Mouse (Mus musculus) T-helper 1 cell (primary cell): Measurements from ENCODE around the gene Raver1.
"Not testable (repeated sequence)": the region's sequence is repeated elsewhere in the genome, so short reads cannot be mapped to it uniquely, and the experiment has no call there.

Experiments used
- in situ Hi-C: fragments of 300-600 bp; cut with MboI, MseI; formaldehyde crosslinking; loops from one replicate; pipeline ENCODE4 v1.15.1; 2025; ENCODE audit warnings: high pct_unique_total_duplicates

The Raver1 gene

GRCm38 (mm10) chr9:21105760-21106564 lies 14.2 kb upstream of the Raver1 start:
- in situ Hi-C loops = no loop called here

DNA sequence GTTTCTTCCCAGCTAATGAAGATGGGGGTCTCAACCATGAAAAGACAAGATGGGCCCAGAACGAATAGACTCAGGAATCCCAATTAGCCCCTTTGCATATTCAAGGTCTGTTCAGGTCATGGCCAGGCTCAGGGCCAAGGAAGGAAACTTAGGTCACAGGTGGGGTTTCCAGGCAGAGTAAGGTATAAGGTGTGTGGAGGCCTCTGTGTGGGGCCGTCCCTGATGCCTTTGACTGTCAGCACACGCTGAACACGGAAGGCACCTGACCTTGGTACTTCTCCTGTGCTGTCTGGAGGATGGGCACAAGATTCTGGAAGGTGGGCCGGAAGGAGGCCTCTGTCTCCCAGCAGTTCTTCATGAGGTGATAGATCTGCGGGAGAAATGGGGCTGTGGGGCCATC lies 13.0 kb upstream of the Raver1 start:
- in situ Hi-C loops = no loop called here

GRCm38 (mm10) chr9:21102076-21102475 lies 10.3 kb upstream of the Raver1 start:
- in situ Hi-C loops = no loop called here

DNA sequence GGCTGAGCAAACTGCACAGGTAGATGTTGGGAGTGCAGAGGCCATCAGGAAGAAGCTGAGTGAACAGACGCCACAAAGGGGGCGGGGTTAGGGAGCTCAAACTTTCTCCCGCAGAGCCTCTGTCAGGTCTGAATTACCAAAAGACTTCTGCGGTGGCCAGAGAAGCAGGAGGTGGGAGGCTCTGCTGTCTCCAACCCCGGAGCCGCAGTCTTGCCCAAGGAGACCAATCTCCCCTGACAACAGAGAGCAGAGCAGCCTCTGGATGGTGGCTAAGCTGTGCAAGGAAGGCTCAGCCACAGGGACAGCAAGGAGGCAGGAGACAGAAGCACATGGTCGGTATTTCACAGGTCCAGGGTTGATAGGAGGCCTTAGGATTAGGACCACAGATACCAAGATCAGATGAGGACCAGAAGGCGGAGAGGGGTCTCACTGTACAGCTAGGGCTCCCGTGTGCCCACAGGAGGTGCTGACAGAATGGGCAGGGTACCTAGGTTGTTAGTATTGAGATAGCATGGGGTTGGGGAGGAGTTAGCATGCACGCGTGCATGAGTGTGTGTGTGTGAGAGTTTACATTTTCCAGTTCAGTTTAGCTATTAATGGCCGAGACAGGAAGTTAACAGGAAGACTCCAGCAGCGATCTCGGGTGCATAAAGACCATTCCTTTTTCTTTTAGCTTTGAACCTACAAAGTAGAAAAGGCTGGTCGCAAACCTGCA lies 8.8 kb upstream of the Raver1 start:
- in situ Hi-C loops = no loop called here

DNA sequence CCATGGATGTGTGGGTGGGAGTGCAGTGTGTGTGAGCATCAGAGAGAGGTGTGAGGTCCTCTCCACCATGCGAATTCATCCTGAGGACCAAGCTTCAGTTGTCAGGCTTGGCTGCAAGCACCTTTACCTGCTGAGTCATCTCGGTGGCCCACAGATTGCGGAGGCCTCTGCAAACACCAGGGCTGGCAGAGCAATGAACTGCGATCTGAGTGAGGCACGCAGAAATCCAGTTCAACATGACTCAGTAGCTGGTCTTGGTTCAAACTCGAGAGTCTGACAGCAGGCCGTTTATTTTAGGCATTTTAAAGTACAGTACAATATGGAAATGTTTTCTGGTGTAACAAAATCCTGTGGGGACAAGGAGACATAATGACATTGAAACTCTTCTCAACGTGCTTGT lies 6.0 kb upstream of the Raver1 start:
- in situ Hi-C loops = no loop called here

DNA sequence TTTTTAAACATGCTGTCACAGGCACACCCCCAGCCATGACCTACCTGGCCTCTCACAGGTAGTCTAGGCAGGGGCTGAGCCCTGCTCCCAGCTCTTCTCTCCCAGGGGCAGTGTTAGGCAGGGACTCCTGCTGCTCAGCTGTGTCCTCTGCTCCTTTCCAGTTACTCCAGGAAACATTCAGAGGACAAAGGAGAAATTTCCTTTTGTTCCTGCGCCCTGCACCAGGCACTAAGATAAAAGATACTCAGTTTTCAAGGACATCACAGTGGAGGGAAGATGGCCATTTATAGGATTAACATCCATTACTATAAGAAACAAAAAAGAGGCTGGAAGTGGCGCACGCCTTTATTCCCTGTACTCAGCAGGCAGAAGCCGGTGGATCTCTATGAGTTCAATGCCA lies 4.2 kb upstream of the Raver1 start:
- in situ Hi-C loops = no loop called here

- in situ Hi-C loops = no loop called here
Observed at GRCm38 (mm10) chr9:21093423-21093822, 1.6 kb upstream of the Raver1 start.

DNA sequence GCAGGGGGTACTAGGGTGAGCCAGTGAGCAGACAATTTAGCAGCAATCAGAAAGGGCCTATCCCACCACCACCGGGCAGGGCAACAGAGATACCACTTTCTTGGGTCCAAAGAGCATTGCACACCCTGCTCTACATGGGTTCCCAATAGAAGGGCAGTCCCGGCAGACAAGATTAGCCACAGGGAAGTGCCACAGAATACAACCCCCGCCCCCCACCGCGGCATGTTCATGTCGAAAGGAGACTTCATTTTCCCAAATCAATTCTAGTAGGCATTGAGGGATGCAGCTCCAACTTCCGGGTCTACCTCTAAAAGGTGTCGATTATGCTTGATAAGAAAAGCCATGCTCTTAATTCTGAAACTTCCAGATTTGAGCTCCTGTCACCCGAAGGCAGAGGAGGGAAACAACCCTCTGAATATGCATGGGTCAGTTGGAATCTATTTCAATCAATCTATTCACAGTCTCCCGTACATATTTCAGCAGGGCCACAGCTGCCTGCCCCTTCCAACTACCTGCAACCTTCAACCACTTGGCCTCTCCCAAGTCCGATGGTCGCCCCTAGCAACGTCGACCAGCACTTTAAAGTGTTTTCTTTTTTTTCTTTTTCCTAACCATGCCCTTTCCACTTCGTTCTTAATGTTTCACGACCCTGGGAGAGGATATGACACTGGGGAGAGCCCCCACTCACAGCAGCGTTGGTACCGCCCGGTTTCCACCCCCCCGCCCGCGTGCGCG lies 669 bp downstream of the Raver1 start:
- in situ Hi-C loops = no loop called here

DNA sequence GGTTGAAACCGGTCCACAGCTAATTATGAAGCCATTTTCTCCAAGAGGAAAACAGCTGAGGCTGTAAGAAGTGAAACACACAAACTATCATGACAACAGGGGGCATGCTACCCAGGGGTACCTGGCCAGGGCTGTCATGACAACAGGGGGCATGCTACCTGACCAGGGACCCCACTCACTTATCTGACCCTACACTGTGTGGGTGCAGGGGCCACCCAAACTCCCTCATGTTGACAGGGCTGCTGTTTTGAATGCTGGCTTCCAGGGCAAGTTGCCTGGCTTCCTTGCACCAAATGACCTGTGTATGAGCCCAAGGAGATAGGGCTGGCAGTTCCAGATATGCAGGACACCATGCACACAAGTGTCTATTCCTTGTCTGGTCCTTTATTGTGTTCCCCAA lies 1.3 kb downstream of the Raver1 start:
- in situ Hi-C loops = no loop called here

GRCm38 (mm10) chr9:21083324-21083723 lies 8.5 kb downstream of the Raver1 start:
- in situ Hi-C loops = no loop called here

DNA sequence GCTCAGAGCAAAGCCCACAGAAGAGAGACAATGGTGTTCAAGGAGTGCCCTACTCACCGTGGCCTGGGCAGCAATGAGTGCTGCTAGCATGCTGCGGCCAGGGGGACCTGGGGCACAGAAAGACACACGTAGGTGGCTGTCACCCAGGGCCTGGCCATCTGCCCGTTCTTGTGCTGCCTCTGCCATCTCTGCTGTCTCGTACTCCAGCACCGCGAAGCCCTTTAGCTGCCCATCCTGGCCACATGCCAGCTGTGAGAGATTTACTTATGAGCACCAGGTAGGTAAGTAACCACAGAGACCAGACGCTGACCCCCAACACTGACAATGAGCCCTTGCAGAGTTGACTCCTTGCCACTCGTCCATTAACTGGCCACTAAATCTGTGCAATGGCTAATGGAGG lies 10.7 kb downstream of the Raver1 start:
- in situ Hi-C loops = no loop called here

DNA sequence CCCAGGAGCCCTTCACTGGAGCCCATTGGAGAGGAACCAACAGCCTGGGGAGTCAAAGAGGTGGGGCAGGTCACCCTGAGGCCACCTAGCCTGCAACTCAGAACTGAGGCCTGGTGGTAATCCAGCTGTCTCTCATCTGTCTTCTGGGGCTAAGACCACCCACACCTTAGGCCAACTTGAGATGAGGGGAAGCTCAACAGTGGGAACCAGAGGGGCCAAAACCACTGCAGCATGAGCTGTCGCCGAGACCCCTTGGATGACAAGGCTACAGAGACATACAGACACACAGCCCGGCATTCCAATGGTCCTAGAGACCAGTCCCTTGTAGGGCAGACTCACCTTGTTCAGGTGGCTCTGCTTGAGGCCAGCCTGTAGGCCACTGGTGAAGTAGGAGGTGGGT lies 16.2 kb downstream of the Raver1 start:
- in situ Hi-C loops = no loop called here

GRCm38 (mm10) chr9:21074173-21074572 lies 17.6 kb downstream of the Raver1 start:
- in situ Hi-C loops = no loop called here

GRCm38 (mm10) chr9:21073044-21073840 lies 18.6 kb downstream of the Raver1 start, which contains the start of the genes Gm49373 and Fdx1l:
TSS of gene Gm49373 (minus strand) at chr9:21073096.
TSS of gene Fdx1l (minus strand) at chr9:21073614.
- in situ Hi-C loops = no loop called here

- in situ Hi-C loops = no loop called here
Observed at GRCm38 (mm10) chr9:21072641-21073040, 19.2 kb downstream of the Raver1 start.

- in situ Hi-C loops = no loop called here
Observed at GRCm38 (mm10) chr9:21067006-21067684, 24.7 kb downstream of the Raver1 start, which contains the start of gene Zglp1. TSS of gene Zglp1 (minus strand) at chr9:21067093.

DNA sequence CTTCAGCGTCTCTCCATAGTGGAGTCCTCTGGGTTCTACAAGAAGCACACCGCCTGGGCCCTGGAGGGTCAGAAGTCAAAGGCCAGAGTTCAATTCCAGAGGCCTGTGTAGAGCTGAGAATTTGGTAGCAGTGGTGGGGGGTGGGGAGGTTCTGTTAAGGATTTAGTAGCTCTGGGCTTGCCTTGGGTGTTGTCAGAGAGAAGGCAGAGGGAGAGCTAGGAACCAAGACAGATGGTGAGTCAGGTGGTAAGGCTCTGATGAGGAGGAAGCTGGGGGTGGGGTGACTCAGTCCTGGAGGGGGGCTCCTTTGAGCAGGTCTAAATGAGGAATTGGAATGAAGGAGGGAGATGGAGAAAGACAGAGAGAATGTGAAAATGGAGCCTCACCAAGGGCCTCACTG lies 28.9 kb downstream of the Raver1 start:
- in situ Hi-C loops = no loop called here

- in situ Hi-C loops = no loop called here
Observed at GRCm38 (mm10) chr9:21051578-21051977, 40.2 kb downstream of the Raver1 start.

GRCm38 (mm10) chr9:21045235-21045634 lies 46.6 kb downstream of the Raver1 start:
- in situ Hi-C loops = no loop called here

- in situ Hi-C loops = not testable (repeated sequence)
Observed at GRCm38 (mm10) chr9:21044785-21045184, 47.0 kb downstream of the Raver1 start.

- in situ Hi-C loops = no loop called here
Observed at GRCm38 (mm10) chr9:21043563-21043962, 48.2 kb downstream of the Raver1 start.
